Mouse (Mus musculus) spleen, adult 2 months (tissue): ENCODE results near the gene Hinfp. TPM values are rescaled to one million over a fixed set of nuclear protein-coding genes. Genes with fewer than 3 reads are reported as not detected.

Source experiments
- DNase-seq, 2 experiments: peaks; one replicate each; pipeline versions ENCODE4 v3.0.0 to v3.0.0-alpha.2; 2012 to 2021; ENCODE audit warnings: low spot score in 2 of 2, low read depth in 1 of 2
- H3K27ac ChIP-seq: fragments of 200-500 bp; 2 replicates; pipeline ENCODE4 v1.5.1; 2012; ENCODE audit warnings: low read length, inconsistent platforms; ENCODE audit not compliant: insufficient read depth
- H3K27me3 ChIP-seq: fragments of 200-500 bp; 2 replicates; pipeline ENCODE4 v1.6.1; 2012; ENCODE audit warnings: mild to moderate bottlenecking, moderate library complexity, low read length, inconsistent platforms; ENCODE audit not compliant: control insufficient read depth, insufficient read depth
- H3K36me3 ChIP-seq: fragments of 200-500 bp; 2 replicates; pipeline ENCODE4 v1.6.1; 2012; ENCODE audit warnings: mild to moderate bottlenecking, low read length, inconsistent platforms; ENCODE audit not compliant: control insufficient read depth, insufficient read depth
- H3K4me1 ChIP-seq: fragments of 200-500 bp; 2 replicates; pipeline ENCODE4 v1.6.1; 2011; ENCODE audit warnings: inconsistent platforms; ENCODE audit not compliant: control insufficient read depth, insufficient read depth, insufficient read length
- H3K4me3 ChIP-seq: fragments of 200-500 bp; 2 replicates; pipeline ENCODE4 v1.5.1; 2011; ENCODE audit warnings: mild to moderate bottlenecking, inconsistent platforms; ENCODE audit not compliant: insufficient read depth, insufficient read length; ENCODE audit errors: extremely low read depth
- CTCF ChIP-seq: fragments of 200-500 bp; IDR thresholded peaks from 2 replicates; pipeline ENCODE4 v1.5.1; 2011; ENCODE audit warnings: mild to moderate bottlenecking, inconsistent platforms; ENCODE audit not compliant: insufficient read depth, insufficient read length, insufficient replicate concordance; ENCODE audit errors: extremely low read depth
- POLR2A ChIP-seq: fragments of 200-500 bp; IDR thresholded peaks from 2 replicates; pipeline ENCODE4 v1.6.1; 2011; ENCODE audit warnings: low read depth, low read length, inconsistent platforms
- whole genome bisulfite sequencing: fragments of 180-500 bp; shearing (Covaris S2); methylation state at CpG from one replicate; pipeline ENCODE4 v1.1.7; 2018; 5-methylcytosine and 5-hydroxymethylcytosine counted together
- polyA plus RNA-seq: library from polyadenylated mRNA; depleted of rRNA; stranded (reverse); fragments of >200 nt; gene quantifications from 2 replicates; pipeline ENCODE4 v1.2.3, GENCODE M21; 2012

The Hinfp gene
- polyA plus RNA-seq, 1 experiment: 25.2 TPM

- H3K27ac ChIP-seq: peak within 1 kb of the TSS; percentile 81
- peaks cover 2% of the 10 kb centered on the region; the same call in 1 of the 2 replicates for H3K4me1 ChIP-seq
- H3K4me3 ChIP-seq: peak within 1 kb of the TSS; percentile 89
- under 1% methylated on average over 91 of the region's 91 CpGs for WGBS
- TF ChIP-seq CTCF: 0 out of 2 replicates have a peak, but pooled peaks have one; percentile 1
- peak; percentile 99 for TF ChIP-seq POLR2A
- DNase-seq: peak; percentile 98 to 99
- peaks cover 10% of the 10 kb centered on the region for H3K36me3 ChIP-seq
- no peaks in the 10 kb centered on the region for H3K27me3 ChIP-seq
Measured at GRCm38 (mm10) chr9:44334396-44335330, 29.2 kb upstream of the Hinfp start, which contains the start of gene H2afx. H2afx (plus strand) TSS chr9:44334694.

- Histone ChIP-seq H3K4me1 (peaks cover 2% of the 10 kb centered on the region; the same call in 1 of the 2 replicates), H3K27ac (no peak overlapping the region), H3K36me3 (peaks cover 10% of the 10 kb centered on the region), H3K4me3 (no peak overlapping the region), H3K27me3 (no peaks in the 10 kb centered on the region)
- 92% methylated on average over 13 of the region's 13 CpGs for WGBS
- TF ChIP-seq POLR2A (no peak), CTCF (no peak)
- DNase-seq: no peak
Measured at GRCm38 (mm10) chr9:44332918-44333638, 27.6 kb upstream of the Hinfp start.

- TF ChIP-seq CTCF (no peak), POLR2A (no peak)
- Histone ChIP-seq H3K4me1 (peaks cover 2% of the 10 kb centered on the region; the same call in 1 of the 2 replicates), H3K27me3 (no peaks in the 10 kb centered on the region), H3K36me3 (peaks cover 8% of the 10 kb centered on the region; the same call in 1 of the 2 replicates), H3K27ac (no peak overlapping the region), H3K4me3 (no peak overlapping the region)
- no peak for DNase-seq
- 59% methylated on average over 6 of the region's 6 CpGs for WGBS
Measured at GRCm38 (mm10) chr9:44330736-44331135, 25.3 kb upstream of the Hinfp start.

GRCm38 (mm10) chr9:44327926-44328325 is 22.5 kb upstream of the Hinfp start:
- Histone ChIP-seq H3K27ac (no peak overlapping the region), H3K27me3 (no peaks in the 10 kb centered on the region), H3K4me3 (peak overlapping the region; percentile 0; the same call in 1 of the 2 replicates), H3K4me1 (peaks cover 2% of the 10 kb centered on the region; the same call in 1 of the 2 replicates), H3K36me3 (peaks cover 7% of the 10 kb centered on the region; the same call in 1 of the 2 replicates)
- WGBS: 94% methylated on average over 5 of the region's 5 CpGs
- TF ChIP-seq CTCF (no peak), POLR2A (no peak)
- no peak for DNase-seq

- Histone ChIP-seq H3K4me3 (peak overlapping the region; percentile 78), H3K27ac (peak overlapping the region; percentile 52; the same call in 1 of the 2 replicates), H3K4me1 (peaks cover 2% of the 10 kb centered on the region; the same call in 1 of the 2 replicates), H3K27me3 (no peaks in the 10 kb centered on the region), H3K36me3 (0 out of 2 replicates have a peak, but pooled peaks cover 4% of the 10 kb centered on the region)
- TF ChIP-seq POLR2A (no peak), CTCF (no peak)
- DNase-seq: no peak
- WGBS: 2% methylated on average over 22 of the region's 22 CpGs
Measured at GRCm38 (mm10) chr9:44327064-44327711, 21.7 kb upstream of the Hinfp start.

- no peak for TF ChIP-seq CTCF
- TF ChIP-seq POLR2A: peak; percentile 25; the same call in 1 of the 2 replicates
- H3K4me3 ChIP-seq: peak overlapping the region; percentile 78
- H3K36me3 ChIP-seq: 0 out of 2 replicates have a peak, but pooled peaks cover 3% of the 10 kb centered on the region
- DNase-seq: peak; percentile 73 to 75
- H3K27me3 ChIP-seq: no peaks in the 10 kb centered on the region
- H3K27ac ChIP-seq: peak overlapping the region; percentile 52
- WGBS: under 1% methylated on average over 38 of the region's 38 CpGs
- peaks cover 2% of the 10 kb centered on the region; the same call in 1 of the 2 replicates for H3K4me1 ChIP-seq
Measured at GRCm38 (mm10) chr9:44326371-44327063, 21.0 kb upstream of the Hinfp start.
